Mouse (Mus musculus) cerebellum, adult 2 months (tissue): ENCODE data around the gene Gsap. TPM values are rescaled to one million over a fixed set of nuclear protein-coding genes. Genes with fewer than 3 reads are reported as not detected.

Experiments used
- DNase-seq, 2 experiments: peaks; one replicate each; pipeline ENCODE4 v3.0.0; 2021
- H3K27ac ChIP-seq: fragments of 200-500 bp; 2 replicates; pipeline ENCODE4 v1.5.1; 2012; ENCODE audit warnings: low read length, control low read depth, inconsistent platforms; ENCODE audit not compliant: insufficient read depth
- H3K27me3 ChIP-seq: fragments of 200-500 bp; 2 replicates; pipeline ENCODE4 v1.6.1; 2012; ENCODE audit warnings: inconsistent platforms, mild to moderate bottlenecking, low read length, moderate library complexity; ENCODE audit not compliant: control insufficient read depth, insufficient read depth
- H3K4me1 ChIP-seq: fragments of 200-500 bp; 2 replicates; pipeline ENCODE4 v1.6.1; 2011; ENCODE audit warnings: low read length; ENCODE audit not compliant: control insufficient read depth, insufficient read depth
- H3K4me3 ChIP-seq: fragments of 200-500 bp; replicated peaks from 2 replicates; pipeline ENCODE3; 2011; ENCODE audit warnings: mild to moderate bottlenecking, low read depth, low read length, control low read depth; ENCODE audit not compliant: insufficient read depth
- CTCF ChIP-seq: fragments of 200-500 bp; IDR thresholded peaks from 2 replicates; pipeline ENCODE4 v1.5.1; 2011; ENCODE audit warnings: low read depth, mild to moderate bottlenecking, control low read depth, low read length, moderate library complexity, borderline replicate concordance; ENCODE audit not compliant: insufficient read depth
- POLR2A ChIP-seq: fragments of 200-500 bp; IDR thresholded peaks from 2 replicates; pipeline ENCODE4 v1.6.1; 2011; ENCODE audit warnings: low read length, control low read depth, borderline replicate concordance; ENCODE audit not compliant: insufficient read depth
- WGBS: fragments of 180-500 bp; shearing (Covaris S2); methylation state at CpG from one replicate; pipeline ENCODE4 v1.1.7; 2018; 5-methylcytosine and 5-hydroxymethylcytosine counted together
- polyA plus RNA-seq: library from polyadenylated mRNA; depleted of rRNA; stranded (reverse); fragments of >200 nt; gene quantifications from 2 replicates; pipeline ENCODE4 v1.2.3, GENCODE M21; 2012

The Gsap gene
- polyA plus RNA-seq, 1 experiment = 13.9 TPM

- TF ChIP-seq POLR2A (no peak), CTCF (no peak)
- no peak for DNase-seq
- WGBS = 86% methylated on average over 5 of the region's 5 CpGs
Observed at GRCm38 (mm10) chr5:21255551-21256132, 69.6 kb downstream of the Gsap start.

GRCm38 (mm10) chr5:21257126-21257525 lies 71.1 kb downstream of the Gsap start:
- no peaks in the 10 kb centered on the region for H3K27me3 ChIP-seq
- TF ChIP-seq POLR2A = no peak
- TF ChIP-seq CTCF = no peak
- no peak overlapping the region for H3K4me3 ChIP-seq

More at GRCm38 (mm10) chr5:21255551-21256132, 69.6 kb downstream of the Gsap start:
- Histone ChIP-seq H3K27me3 (no peaks in the 10 kb centered on the region), H3K4me1 (no peaks in the 10 kb centered on the region), H3K4me3 (no peak overlapping the region), H3K27ac (no peak overlapping the region)

GRCm38 (mm10) chr5:21257806-21258205 lies 71.8 kb downstream of the Gsap start:
- Histone ChIP-seq H3K4me1 (no peaks in the 10 kb centered on the region), H3K4me3 (no peak overlapping the region), H3K27ac (no peak overlapping the region), H3K27me3 (no peaks in the 10 kb centered on the region)
- no peak for DNase-seq
- 80% methylated on average over 6 of the region's 6 CpGs for WGBS
- TF ChIP-seq CTCF = peak; percentile 16; the same call in 1 of the 2 replicates
- no peak for TF ChIP-seq POLR2A

More at GRCm38 (mm10) chr5:21257126-21257525, 71.1 kb downstream of the Gsap start:
- Histone ChIP-seq H3K27ac (no peak overlapping the region), H3K4me1 (no peaks in the 10 kb centered on the region)
- WGBS = 65% methylated on average over 4 of the region's 4 CpGs
- no peak for DNase-seq

- TF ChIP-seq CTCF (no peak), POLR2A (no peak)
- no peak overlapping the region for H3K27ac ChIP-seq
- no peaks in the 10 kb centered on the region for H3K4me1 ChIP-seq
- WGBS = 86% methylated on average over 7 of the region's 7 CpGs
- no peak overlapping the region for H3K4me3 ChIP-seq
- DNase-seq = no peak
- no peaks in the 10 kb centered on the region for H3K27me3 ChIP-seq
Observed at GRCm38 (mm10) chr5:21260746-21261145, 74.7 kb downstream of the Gsap start.

GRCm38 (mm10) chr5:21261202-21261844 lies 75.3 kb downstream of the Gsap start:
- DNase-seq = no peak
- 10% methylated on average over 6 of the region's 6 CpGs for WGBS
- Histone ChIP-seq H3K4me3 (no peak overlapping the region), H3K27me3 (no peaks in the 10 kb centered on the region), H3K27ac (no peak overlapping the region), H3K4me1 (no peaks in the 10 kb centered on the region)
- TF ChIP-seq POLR2A (no peak), CTCF (no peak)

- H3K4me3 ChIP-seq = no peak overlapping the region
- TF ChIP-seq POLR2A = no peak
- no peak for TF ChIP-seq CTCF
- peak in 1 of 2 experiments; percentile 28 for DNase-seq
- no peak overlapping the region; the same call in 1 of the 2 replicates for H3K27ac ChIP-seq
- no peaks in the 10 kb centered on the region for H3K27me3 ChIP-seq
- no peaks in the 10 kb centered on the region for H3K4me1 ChIP-seq
- 23% methylated on average over 18 of the region's 18 CpGs for WGBS
Observed at GRCm38 (mm10) chr5:21263202-21264055, 77.4 kb downstream of the Gsap start.

GRCm38 (mm10) chr5:21264352-21265021 lies 78.4 kb downstream of the Gsap start:
- 72% methylated on average over 8 of the region's 8 CpGs for WGBS
- Histone ChIP-seq H3K27ac (no peak overlapping the region), H3K4me3 (no peak overlapping the region), H3K27me3 (no peaks in the 10 kb centered on the region), H3K4me1 (no peaks in the 10 kb centered on the region)
- DNase-seq = no peak
- TF ChIP-seq CTCF (no peak), POLR2A (no peak)
